Mouse (Mus musculus): Measurements from ENCODE around the gene Tenm4.

Tenm4 gene

DNA sequence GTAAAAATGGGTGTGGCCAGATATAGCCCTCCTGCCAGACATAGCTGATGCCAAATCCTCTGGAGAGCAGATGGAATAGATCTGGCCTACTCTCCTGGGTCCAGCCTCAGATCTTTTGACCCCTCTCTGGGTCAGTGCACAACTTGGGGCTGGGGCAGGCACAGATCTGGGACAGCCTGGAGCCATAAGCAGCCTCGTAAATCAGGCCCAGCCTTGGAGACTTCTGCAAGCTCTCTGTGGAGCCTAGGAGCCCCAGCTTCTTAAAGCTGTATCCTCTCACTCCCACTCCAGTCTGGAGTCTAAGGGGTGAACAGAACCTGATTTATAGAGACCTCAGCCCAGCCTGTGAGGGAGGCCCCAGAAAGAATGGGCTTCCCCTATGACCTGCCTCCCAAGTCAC lies 354.3 kb downstream of the Tenm4 start:
- no peak for DNase-seq (ENCODE audit: low read depth)

DNA sequence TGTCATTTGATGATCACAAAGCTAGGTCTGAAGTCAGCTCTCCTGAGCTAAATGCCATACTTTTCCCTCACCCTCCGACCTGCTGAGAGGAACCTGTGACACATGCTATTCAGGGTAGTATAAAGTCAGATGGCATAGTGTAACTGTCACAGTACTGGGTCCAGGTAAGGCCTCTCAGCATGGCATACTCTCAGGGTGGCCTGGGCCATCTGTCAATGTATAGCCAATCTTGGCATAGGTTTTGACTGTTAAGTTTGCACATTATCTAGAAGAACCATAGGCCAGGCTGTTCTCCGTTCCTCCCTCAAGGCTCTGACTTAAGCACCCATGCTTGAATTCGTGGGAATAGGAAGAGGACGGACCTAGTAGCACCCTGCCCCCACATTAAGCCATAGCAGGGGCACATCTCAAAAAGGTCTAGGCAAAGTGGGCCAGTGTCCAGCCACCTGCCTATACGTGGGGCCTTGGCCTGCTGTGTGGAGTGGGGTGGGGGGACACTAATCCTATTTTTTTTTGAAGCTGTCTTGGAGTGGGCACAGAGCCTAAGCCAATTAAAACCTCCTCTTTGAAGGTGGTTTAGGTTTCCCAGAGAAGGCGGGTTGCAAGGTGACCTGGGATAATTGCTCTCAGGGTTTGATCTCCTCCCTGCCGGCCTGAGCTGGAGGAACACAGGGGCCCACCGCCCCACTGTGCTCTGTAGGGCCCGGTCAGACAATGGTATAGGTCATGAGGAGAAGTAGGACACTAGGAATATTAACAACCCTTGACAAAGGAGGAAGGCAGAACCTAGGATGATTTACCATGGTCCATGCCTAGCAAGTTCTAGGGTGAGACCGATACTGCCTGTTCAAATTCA lies 359.8 kb downstream of the Tenm4 start:
- DNase-seq (ENCODE audit: low read depth), result no peak

DNA sequence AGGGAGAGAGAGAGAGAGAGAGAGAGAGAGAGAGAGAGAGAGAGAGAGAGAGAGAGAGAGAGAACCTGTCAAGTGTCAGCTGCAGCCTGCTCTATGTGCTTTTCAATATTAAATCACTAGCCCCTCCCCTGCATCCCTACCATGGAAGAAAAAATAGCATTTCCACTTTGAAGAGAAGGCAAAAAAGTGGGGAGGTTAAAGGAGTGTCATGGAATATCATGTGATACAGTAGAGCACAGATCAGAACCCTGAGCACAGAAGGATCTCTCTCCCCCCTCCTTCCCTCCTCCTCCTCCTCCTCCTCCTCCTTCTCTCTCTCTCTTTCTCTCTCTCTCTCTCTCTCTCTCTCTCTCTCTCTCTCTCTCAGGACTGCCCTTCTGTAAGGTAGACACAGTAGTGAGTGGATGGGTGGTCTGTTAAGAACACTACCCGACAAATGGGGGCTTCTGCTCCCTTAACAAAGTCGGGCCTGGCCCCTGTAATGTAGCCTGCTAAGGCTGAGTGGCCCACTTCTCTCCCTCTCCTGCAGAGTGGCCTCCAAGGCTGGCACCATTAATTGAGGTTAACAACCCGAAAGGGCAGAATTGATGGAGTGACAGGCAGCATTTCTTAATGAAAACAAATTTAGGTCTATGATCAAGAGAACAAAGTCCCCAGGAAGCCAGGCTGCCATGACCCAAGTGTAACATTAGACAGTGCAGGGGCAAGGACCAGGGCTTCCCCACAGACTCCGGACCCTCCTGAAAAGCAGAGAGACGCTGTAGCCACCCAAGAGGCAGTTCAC lies 361.1 kb downstream of the Tenm4 start:
- no peak for DNase-seq (ENCODE audit: low read depth)

DNA sequence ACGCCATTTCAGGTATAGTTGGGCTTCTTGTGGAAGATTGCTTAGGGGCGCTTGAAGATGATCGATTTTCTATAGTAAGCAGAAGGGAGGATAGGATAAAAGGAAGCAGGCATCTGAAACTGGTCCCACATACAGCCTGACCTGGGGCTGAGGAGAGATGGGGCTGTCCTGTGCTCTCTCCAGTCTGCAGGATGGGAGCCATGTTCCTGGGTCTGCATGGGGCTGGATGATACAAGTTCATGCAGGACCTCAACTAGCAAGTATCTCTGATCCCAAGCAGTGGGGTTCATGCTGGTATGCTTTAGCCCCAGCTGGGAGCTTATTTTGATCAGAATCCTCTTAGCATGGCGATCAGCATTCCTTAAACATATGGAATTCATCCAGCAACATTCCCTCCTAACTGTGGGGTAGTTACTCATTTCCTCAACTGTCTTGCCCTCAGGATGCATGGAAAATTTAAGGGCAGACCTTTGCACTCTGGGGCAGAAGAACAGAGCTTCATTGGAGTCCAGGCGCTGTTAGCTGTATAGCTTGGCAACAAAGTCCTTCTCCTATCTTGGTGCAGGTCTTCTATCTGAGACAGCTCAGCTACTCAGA lies 361.9 kb downstream of the Tenm4 start:
- no peak for DNase-seq (ENCODE audit: low read depth)

DNA sequence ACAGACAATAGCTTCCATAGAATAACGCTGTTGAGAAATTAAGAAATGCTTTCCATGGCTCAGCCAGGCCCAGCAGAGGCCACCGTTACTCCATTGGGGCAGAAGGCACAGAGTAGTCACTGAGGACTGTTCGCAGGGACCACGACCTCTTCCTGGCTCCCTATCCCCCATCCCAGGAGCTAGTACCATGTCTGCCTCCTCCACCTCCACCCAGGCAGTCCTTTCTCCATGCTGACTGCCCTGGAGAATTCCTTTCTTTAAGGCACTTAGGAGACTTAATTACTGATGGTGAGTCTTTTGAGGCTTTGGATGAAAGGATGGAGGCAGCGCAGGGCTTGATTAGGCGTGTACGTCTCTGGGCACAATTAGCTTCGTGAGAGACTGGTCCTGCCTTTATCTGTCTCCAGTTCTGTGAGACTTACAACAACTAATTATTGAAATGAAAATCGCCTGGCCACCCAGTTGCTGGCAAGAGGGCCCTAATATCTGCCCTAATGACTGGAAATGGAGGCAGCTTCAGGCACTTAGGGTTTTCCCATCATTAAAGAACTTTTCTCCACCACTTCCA lies 365.4 kb downstream of the Tenm4 start:
- no peak for DNase-seq (ENCODE audit: low read depth)

DNA sequence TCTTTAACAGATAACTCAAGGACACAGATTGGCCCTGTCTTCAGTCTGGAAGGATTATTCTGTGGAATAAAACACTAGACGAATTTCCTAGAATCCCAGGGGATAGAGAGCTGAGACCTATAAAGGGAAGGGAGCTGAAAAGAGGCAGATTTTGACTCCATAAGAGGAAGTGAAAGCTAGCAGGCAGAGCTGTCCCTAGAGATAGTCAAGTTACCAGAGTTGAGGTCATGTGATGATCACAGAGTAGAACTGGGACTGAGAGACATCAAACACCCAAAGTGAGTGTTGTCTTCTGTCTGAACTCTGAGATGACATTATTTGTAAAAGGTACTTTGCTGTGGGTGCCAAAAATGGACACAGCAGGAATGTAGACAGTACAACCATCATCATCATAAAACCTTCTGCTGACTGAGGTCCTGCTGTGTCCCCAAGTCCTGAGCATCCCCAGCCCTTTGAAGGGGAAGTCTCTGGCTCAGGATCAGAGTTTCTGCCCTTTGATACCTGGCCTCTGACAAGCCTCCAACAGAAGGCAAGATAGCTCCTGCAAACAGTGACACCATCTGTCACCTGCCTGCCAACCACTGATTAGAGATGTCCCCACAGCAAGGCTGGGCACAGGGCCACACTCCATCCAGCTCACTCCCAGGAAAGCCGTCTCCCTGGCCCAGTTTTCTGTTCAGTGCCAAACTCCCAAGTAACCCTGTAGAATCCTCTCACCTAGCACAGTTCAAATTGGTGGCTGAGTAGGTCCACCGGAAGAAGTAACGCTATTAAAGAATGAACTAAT lies 368.4 kb downstream of the Tenm4 start:
- DNase-seq (ENCODE audit: low read depth), result no peak

DNA sequence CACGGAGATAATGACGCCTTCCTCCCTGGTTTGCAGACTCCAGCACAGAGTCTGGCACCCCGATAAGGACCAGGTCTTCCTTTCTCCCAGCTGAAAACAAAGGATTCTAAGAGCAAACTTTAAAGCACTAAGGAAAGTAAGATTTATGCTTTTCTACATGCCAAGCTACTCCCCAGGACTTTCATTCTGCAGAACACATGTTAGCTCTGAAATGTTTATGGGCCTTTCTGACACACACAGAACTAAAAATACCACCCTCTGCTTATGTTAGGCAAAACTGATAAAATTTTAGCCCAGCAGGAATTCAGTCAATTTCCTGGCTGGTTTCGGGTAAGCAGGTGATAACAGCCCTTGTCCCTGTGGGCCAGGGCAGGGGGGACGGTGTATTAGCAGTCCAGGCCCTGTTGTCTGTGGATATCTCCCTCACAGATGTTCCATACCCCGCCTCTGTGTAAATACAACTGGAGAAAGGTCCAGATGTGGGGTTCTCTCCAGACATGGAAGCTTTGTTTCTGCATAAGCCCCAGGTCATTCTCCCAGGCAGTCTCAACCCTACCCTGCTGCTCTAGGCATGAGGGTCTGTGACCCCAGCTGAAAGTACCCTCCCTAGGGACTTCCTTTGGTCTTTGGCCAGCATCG lies 369.5 kb downstream of the Tenm4 start:
- DNase-seq (ENCODE audit: low read depth), result no peak

DNA sequence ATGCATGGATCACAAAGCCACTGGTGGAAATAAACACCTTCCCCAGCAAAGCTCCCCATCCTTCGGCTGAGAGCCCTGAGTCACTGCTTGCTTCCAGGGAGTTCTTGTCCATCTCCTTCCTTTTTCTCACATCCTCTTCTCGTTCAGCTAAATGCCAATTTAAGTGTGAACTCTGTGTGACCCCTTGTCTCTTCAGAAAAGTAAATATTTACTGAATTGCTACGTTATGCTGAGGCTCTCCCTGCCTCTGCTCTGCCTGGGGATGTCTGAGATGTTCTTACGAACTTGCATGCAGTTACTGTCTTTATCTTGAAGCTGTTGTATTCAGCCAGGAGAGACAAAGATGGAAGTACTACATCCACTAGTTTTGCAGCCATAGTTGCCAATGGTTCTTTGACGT lies 374.9 kb downstream of the Tenm4 start:
- no peak for DNase-seq (ENCODE audit: low read depth)

DNA sequence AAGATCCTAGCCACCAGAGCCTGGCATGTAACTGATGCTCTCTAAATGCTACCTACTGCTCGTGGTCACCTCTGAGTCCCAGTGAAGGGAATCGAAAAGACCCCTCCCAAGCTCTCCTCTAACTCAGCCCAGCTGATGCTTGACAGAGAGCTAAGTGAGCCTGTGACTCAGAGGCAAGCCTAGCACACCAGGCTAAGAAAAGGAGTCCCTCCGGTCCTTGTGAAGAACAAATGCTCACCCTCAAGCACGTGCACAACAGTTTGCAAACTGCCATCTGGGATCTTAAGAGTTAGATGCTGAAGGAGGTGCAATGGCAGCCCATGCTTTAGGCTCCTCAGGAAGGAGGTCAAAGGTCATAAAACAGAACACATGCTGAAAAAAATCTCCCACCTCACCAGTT lies 380.8 kb downstream of the Tenm4 start:
- no peak for DNase-seq (ENCODE audit: low read depth)

DNA sequence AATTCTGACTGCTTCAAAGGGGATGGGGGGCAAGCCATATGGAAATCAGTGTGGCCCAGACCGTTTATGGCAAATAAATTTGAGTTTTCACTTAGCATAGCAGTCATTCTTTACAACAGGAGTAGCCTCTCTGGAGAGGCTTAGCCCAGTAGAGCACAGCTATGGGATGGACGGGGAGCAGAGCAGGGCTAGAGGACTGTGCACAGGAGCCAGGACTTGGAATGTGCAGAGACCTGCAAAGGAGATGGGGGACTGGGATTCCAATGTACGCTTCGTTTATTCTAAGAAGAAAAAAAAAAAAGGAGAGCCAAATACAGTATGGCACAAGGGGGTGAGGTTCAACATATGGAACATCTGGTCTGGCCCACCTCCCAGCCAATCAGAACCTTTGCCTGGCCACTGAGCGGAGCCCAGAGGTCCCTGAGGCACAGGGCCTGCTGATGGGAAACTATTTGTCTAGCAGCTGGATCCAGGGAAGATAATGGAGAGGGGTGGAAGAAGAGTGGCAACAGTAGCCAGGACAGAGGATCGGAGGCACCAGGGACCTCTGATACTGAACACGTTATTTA lies 381.3 kb downstream of the Tenm4 start:
- DNase-seq (ENCODE audit: low read depth), result no peak

DNA sequence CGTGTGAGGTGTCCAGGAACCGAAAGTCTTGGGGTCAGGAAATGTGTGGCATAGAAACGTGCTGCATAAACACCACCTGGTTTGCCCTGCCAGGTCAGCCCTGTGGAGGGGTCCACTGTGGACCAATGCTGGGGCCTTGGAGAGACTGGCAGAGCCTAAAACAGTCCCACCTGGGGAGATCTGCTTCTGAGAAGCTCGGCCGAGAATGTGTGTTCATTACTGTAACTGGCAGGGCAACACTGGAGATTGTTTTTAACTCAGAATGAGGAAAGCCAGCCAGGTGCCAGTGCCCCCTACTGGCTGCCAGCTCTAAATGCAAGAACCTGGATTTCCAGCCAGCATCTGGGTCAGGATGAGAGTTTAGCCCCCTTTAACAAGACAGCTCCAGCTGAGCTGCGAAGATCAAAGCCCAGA lies 383.2 kb downstream of the Tenm4 start:
- no peak for DNase-seq (ENCODE audit: low read depth)

DNA sequence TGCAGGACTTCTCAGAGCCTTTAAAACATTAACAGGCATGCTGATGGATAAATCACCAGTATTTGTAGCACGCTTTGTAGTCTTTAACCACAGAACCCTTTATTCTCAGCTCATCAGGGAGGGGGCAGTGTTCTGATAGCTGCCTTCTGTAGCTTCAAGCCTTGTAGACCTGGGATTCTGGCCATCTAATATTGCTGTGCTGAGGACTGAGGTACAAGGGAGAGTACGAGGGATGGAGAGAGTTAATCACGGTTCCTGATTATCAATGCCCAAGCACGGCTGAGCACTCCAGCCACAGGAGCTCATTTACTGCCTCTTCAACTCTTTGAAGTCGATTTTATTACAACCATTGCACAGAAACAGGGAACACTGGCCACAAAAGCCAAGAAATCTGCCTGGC lies 384.2 kb downstream of the Tenm4 start:
- DNase-seq (ENCODE audit: low read depth), result no peak

DNA sequence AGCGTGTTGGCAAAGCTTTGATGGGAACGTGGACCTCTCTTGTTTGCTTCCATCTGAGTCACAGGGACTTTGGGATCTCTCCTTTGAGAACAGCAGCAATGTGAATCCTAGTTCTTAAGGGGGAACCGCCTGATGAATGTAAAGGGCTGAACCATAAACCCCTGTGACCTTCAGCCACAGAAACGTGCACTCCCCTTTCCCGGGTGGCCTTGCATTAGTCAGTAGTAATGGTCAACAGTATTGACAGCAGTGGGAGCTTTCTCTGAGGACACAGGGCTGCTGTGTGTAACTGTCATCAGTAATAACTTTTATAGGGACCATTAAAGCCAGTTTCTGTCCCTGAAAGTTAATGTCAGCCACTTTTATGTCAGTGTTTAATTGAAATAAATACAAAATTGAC lies 385.7 kb downstream of the Tenm4 start:
- DNase-seq (ENCODE audit: low read depth), result no peak

DNA sequence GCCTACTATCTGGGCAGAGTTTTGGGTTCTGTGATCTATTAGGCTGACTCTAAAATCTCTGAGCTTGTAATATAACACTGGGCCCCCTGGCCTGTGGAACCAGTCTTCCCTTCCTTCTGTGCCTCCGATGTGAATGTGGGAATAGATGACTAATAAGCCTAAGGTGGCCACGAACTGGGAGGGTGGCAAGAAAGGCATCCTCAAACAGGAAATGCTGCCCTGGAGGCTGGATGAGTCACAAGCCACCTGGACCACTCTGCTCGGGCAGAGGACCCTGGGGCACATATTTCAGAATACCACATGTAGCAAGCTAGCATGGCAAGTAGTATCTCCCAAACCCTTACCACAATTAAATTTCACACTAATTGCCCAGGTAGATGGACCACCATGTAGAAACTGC lies 391.8 kb downstream of the Tenm4 start:
- peak; percentile 37 for DNase-seq (ENCODE audit: low read depth)

DNA sequence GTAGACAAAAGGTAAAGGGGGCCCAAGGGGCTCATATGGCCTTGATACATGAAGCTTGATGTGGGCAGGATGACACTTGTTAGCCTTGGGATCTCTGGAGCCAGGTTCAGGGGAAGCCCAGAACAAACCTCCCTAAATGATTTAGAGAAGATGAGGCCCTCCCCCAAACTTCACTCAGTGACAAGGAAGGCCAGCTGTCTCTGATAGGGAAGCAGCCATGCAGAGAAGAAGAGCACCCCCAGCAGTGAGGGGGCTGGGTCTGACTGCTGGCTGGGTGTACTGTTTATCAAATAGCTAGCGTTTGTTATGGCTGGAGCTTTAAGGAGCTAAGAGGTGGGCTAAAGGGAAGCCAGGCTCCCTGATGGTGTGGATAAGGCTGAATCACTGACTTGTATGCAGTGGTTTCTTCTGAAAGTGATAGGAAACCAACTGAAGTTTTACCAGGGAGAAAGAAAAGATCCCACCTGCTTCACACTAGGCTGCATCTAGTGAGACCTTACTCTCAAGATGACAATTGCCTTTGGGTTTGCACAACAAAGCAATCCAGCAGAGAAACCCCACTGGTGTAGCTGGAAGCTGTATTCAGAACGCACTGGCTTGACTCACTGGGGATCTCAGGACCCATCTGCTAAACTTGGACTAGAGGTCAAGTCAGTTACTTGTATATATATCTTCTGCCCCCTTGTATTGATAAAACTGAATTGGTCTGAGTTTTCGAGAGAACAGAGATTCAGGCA lies 392.5 kb downstream of the Tenm4 start:
- DNase-seq (ENCODE audit: low read depth), result no peak

DNA sequence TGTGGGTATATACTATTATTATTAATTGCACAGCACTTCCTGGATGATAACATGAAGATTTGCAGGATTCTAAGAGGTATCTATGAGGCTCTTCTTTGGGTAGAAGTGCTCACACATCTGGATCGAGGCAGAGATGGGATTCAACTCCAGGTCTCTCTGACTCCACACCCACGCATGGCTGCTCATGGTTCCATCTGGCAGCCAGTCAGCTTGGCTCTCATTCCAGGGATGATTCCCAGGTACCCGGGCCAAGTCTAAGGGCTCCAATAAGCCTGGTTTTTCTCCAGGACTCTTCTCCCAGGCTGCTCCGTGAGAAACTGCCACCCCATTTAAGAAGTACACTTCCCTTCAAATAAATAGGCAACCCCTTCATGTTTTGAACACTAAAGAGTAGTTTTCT lies 394.8 kb downstream of the Tenm4 start:
- peak; percentile 78 for DNase-seq (ENCODE audit: low read depth)

DNA sequence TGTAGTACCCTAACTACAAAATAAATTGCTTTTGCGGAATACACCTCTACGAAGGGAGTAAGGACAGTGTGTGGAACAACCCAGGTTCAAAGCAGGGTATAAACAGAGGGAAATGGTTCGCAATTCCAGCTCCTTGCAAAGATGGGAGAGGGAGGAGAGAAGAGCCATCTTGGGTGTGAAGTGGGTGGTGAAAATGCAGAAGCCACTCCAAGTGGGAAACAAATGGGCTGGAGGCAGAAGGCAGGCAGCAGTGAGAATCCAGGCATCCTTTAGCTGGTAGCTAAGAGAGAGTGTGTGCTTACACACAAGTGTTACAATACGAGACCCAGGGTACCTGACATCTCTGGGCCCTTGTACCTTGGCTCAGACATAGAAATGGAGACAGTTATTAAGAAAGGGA lies 395.2 kb downstream of the Tenm4 start:
- DNase-seq (ENCODE audit: low read depth), result no peak

DNA sequence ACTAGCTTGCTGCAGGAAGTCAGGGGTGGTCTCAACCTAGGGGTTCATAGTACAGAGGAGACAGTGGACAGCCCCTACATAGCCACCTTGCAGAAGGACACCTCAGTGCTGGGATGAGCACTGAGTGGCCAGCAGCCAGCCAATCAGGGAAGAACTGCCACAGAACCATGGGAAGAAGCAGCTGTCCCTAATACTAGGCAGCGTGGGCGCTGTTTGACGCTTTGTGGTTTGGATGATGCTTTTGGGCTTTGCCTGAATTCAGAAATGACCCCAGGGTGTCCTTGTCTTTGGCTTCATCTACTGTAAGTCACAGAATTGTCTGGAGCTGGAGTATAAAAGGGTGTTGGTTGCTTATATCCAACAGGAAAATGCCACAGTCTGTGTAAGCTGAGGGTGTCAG lies 397.0 kb downstream of the Tenm4 start:
- DNase-seq (ENCODE audit: low read depth), result no peak

DNA sequence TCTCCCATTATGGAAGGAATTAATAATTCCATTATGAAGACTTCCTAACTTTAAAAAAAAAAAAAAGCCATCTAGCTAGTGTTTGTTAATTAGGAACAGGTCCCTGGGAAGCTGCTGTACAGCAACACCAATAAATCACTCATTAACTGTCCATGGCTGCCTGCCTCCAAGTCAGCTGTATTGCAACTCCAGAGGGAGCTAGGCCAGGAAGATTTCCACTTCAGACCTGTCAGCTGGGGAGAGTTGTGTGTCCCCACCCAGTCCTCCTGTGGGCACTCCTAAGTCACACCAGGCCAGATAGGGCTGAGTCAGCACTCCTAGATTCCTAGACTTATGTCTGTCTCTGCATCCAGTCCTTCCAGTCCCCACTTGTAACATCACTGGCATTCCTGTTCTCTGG lies 399.9 kb downstream of the Tenm4 start:
- DNase-seq (ENCODE audit: low read depth), result no peak

DNA sequence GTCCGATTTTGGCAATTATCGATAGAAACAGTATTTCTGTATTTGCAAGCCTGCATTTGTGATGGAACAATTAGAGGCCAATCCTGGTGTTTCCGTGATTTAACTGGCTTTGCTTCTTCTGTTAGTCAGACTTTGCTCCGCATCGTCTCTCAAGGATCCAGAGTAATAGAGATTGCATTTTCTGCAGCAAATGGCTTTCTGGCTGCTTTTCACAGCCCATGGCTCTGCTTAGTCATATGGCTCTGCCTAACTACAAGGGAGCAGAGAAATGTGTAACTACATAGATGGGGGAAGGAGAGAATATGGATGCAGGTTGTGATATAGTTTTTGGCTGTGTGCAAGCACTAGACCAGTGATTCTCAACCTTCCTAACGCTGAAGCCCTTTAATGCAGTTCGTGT lies 401.9 kb downstream of the Tenm4 start:
- DNase-seq (ENCODE audit: low read depth), result no peak
